Mouse (Mus musculus) lung, postnatal 25 days (tissue): Measurements from ENCODE around the gene Vwf.
A peak's percentile ranks its signal among the peaks of the same experiment; 100 is the strongest.

Experiments used
- DNase-seq: peaks from one replicate; pipeline ENCODE4 v3.0.0; 2022; ENCODE audit warnings: low spot score

The Vwf gene

DNA sequence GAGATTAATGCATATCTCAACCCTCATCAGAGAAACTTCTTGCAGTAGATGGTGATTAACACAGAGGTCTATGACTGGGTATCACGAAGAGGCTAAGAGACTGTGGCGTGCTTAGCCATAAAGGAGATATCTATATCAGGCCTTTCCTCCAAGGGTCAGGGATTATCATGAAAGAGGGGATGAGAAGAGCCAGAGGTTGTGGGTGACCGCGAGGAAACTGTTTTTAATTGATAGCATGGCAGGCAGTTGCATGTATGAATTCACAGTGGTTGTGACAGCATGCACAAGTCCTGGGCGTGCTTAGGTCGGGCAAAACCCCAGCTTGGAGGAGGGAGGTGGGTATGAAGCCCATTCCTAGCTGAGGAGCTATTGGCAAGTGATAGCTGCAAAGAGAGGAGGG, 5.3 kb upstream of the Vwf start:
- DNase-seq = no peak

- DNase-seq = no peak
Measured at GRCm38 (mm10) chr6:125548406-125548805, 1.8 kb downstream of the Vwf start.

DNA sequence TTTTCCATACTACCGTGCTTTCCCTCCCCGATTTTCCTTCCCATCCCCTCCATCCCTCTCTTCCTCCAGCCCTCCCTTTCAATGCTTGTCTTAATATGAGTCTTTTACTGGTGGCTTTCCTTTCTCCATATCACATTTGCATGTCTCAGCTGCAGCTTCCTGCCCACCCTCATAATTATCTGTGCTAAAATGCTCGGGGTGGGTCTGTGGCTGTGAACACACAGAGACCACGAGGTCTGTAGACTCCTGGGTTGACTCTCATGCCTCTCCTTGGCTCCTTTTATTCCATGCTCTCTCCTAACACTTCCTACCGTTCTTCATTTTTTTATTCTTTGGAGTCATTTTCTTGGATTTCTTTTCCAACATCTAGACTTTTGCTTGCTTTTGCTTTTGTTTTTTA, 3.6 kb downstream of the Vwf start:
- DNase-seq = no peak

DNA sequence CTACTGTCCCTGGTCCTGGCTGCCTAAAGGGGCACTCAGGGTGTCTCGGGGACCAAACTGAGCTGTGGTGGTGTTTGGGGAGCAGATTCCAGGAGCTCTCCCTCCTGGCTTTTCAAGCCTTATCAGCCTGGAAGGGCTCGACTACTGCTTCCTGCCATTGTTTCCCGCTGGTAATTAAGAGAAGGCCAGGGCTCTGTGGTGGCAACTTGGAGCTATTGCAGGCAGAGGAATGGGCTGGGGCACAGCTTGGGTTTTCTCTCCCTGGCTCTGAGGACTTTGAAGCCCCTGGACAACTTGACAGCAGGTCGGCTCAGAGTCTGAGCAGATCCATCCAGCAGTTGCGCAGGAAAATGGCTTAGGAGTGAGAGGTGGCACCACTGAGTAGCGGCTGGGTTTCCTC, 6.2 kb downstream of the Vwf start:
- DNase-seq = peak; percentile 47

- no peak for DNase-seq
Measured at GRCm38 (mm10) chr6:125553551-125553950, 7.0 kb downstream of the Vwf start.

DNA sequence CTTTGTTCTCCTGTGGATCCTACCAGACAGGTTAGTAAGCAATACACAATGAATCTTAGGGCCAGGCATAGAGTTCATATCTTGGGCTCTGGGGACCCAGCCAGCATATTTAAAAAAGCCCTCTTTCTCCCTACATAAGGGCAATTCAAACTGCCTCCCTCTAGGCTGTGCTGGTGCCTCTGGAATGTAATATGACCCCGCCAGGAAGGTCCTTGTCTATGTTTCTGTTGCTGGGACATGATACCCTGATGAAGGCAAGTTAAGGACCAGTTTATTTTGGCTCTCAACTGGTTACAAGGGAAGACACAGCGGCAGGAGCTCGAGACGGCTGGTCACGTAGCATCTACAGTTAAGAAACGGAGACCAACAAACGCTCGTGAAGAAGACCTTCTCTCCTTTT, 12.3 kb downstream of the Vwf start:
- no peak for DNase-seq

DNA sequence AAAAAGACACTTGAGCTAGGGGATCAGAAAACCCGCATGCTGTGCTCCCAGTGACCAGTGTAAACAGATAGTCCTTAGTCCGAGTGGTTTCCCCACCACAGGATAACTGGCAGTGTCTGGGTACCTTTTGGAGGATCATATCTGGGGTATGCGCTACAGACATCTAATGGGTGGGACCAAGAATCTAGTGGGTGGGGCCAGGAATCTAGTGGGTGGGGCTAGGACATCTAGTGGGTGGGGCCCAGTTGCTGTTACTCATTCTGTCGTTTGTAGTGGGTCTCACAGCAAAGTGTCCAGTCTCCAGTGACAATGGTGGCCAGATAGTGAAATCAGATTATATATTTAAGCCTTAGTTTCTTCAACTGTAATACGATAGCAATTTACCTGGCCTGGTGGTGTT, 14.5 kb downstream of the Vwf start:
- DNase-seq = no peak

- DNase-seq = no peak
Measured at GRCm38 (mm10) chr6:125561521-125561920, 14.9 kb downstream of the Vwf start.

- DNase-seq = no peak
Measured at GRCm38 (mm10) chr6:125564812-125565281, 18.3 kb downstream of the Vwf start.

GRCm38 (mm10) chr6:125565326-125565725, 18.8 kb downstream of the Vwf start:
- DNase-seq = no peak

DNA sequence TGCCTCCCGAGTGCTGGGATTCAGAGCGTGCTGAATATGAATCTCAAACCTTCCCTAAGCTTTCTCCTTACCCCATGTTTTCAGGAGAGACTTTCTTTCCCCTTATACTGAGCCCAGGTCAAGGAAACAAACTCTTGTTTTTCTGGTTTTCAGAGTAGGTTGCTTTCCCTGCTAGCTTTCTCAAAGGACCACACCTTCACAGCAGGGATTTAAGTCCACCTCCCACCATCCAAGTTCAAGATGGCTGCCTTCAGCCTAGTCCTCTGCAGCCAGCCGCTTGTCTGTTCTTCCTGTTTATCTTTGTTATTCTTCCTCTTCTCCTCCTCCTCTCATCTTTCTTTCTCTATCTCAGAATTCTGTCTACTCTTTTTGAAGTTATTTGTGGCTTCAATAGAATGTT, 20.1 kb downstream of the Vwf start:
- no peak for DNase-seq

- DNase-seq = peak; percentile 49
Measured at GRCm38 (mm10) chr6:125568381-125568780, 21.8 kb downstream of the Vwf start.

GRCm38 (mm10) chr6:125572291-125573188, 26.0 kb downstream of the Vwf start:
- DNase-seq = peak; percentile 84

DNA sequence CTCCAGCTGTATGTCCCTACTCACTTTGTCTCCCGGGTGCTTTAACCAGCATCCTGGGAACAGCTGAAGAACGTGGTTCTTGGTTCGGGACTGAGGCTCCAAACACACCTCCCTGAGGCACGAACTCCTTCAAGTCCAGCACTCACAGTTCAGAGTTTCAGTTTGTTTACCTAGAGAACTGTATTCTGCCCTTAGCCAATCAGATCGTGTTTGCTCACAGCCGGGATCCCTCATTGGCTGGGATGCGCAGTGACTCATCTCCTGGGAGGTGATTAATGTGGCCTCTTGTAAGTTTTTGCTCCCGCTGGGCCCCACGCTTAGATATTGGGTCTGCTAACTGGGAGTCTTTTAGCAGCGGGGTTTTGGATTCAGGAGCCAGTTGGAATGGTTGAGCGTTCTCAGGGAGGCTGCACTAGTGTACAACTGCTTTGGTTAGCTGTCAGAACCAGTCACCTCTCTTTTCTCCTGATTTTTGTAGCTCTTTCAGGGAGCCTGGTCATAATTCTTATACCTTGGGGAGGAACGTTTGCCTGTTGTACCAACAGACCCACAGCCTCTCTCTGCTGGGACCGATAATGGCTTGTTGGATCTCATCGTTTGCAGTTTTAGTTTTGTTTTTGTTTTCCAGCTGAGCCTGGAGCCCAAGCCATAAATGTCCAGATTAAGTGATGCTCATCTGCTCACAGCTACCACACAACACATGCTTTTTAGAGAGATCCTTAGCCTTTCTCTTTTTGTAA, 26.8 kb downstream of the Vwf start:
- peak; percentile 92 for DNase-seq

DNA sequence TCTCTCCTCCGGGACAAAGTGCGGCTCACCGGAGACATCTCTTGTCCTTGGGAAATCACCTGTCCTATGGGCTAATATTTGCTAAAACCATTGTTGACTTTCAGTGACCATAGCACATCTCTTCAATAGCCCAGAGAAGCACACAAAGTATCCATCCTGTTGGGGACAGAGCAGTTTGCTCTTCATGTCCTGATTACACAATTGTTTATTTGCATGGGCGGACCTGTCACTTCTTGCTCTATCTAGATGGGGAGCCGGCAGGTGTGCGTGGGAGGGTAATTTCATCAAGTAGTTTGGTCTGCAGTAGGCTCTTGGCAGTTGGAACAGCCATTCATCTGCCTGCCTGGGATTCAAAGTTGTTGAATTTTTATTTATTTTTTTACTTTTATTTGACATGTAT, 28.5 kb downstream of the Vwf start:
- no peak for DNase-seq

GRCm38 (mm10) chr6:125577301-125577700, 30.7 kb downstream of the Vwf start:
- no peak for DNase-seq

- DNase-seq = no peak
Measured at GRCm38 (mm10) chr6:125577882-125578646, 31.5 kb downstream of the Vwf start.

DNA sequence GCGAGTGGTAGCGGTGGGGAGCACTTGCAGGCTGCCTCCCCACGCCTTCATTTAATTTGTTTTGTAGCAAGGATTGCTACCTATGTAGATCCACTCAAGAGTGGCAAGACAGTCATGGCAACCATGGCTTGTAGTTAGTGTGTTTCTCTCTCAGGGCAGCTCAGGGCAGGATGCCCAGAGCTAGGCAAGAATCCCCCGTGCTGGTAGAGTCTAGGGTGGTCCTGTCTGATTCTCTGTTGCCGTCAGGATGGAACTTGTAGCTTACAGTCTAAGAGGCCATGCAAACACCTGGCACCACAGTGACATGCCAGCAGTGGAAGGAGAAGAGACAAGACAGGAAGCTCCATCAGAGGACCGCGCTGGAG, 32.1 kb downstream of the Vwf start:
- DNase-seq = no peak

DNA sequence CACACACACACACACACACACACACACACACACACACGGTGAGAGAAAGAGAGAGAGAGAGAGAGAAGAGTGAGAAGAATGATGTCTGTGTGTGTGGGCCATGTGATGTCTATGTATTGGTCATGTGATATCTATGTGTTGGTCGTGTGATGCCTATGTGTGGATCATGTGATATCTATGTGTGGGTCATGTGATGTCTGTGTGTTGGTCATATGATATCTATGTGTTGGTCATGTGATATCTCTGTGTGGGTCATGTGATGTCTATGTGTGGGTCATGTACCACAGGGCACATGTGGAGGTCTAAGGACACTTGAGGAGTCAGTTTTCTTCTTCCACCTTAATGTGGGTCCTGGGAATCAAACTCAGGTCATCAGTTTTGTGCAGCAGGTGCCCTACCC, 33.3 kb downstream of the Vwf start:
- no peak for DNase-seq

DNA sequence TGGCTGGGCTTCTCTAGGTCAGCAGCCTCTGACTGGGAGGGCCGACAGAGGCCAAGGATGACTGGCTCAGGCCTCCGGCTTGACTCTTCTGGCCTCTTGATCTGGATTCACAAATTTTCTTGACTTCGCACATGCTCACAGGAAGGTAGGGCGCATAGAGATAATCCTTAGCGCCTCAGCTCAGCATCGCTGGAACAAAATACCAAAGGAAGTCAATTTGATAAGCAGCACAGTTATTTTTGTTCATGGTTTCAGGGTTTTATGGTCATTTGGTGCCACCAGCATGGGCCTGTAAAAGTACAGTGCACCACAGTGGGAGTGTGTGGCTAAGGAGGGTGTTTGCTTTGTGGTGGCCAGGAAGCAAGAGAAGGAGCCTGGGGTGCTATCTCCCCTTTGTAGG, 37.1 kb downstream of the Vwf start:
- no peak for DNase-seq

GRCm38 (mm10) chr6:125584266-125584665, 37.7 kb downstream of the Vwf start:
- no peak for DNase-seq

DNA sequence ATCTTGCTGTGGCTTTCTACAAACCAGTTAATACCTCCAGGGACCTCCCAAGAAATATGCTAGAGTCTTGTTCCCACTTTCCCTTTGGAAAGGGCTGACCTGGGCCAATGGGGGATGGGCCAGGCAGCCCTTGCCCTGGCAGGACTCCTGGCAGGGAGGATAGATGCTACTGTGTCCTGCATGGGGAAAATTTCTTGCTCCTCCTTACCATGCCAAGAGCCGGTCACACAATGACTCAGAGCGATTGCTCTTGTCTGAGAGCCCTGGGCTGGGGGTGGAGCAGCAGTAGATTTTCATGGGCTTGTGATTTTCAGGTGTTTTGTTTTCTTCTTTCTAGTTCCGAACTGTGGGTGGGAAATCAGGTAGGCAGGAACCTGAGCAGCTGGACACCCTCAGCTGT, 39.0 kb downstream of the Vwf start:
- no peak for DNase-seq
